Mouse (Mus musculus): ENCODE results near the gene C1qtnf4. TPM values are rescaled to one million over a fixed set of nuclear protein-coding genes. Genes with fewer than 3 reads are reported as not detected.

C1qtnf4 gene
- total RNA-seq, 4 experiments from 2014 or later: 2.6 to 4.9 (median 3.5) TPM

DNA sequence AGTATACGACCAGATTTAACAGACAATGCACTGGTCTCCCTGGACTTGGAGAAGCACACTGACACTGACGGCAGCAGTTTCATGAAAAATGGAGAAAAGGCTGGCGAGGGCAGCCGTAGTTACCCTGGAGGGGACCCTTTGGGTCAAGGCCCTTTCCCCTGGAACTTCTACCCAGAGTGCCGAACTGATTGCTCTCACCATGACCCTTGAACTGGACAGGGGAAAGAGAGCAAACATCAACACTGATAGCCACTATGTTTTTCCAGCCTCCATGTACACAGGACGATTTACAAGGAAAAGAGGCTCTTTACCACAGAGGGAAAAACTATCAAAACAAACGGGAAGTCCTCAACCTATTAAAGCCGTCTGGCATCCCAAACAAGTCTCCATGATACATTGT is 46.2 kb downstream of the C1qtnf4 start:
- no peak for DNase-seq (ENCODE audit: low spot score)

- no peak for DNase-seq (ENCODE audit: low spot score)
These were observed 46.6 kb downstream of the C1qtnf4 start for GRCm38 (mm10) chr2:90932273-90932672.

- no peak for DNase-seq (ENCODE audit: low spot score)
These were observed 52.7 kb downstream of the C1qtnf4 start for GRCm38 (mm10) chr2:90938362-90938761.

- no peak for DNase-seq (ENCODE audit: low spot score)
These were observed 54.1 kb downstream of the C1qtnf4 start for GRCm38 (mm10) chr2:90939750-90940149.

Other genes with a start within 250 kb of the C1qtnf4 start
- gene Nup160, start 208.6 kb upstream of the C1qtnf4 start, total RNA-seq (2022): 10 to 100 TPM in 3 of 4 experiments, 1 to 10 TPM in 1; 9.6 to 14.1 (median 13.6) TPM
- gene Fnbp4, start 140.5 kb upstream of the C1qtnf4 start, total RNA-seq (2022): 10 to 100 TPM; 11.1 to 18.2 (median 14.5) TPM
- gene Agbl2, start 103.1 kb upstream of the C1qtnf4 start, total RNA-seq (2022): 1 to 10 TPM; 1.0 to 2.4 (median 1.6) TPM
- 100 to 1,000 TPM; 165 to 183 (median 182) TPM for gene Mtch2, start 38.7 kb upstream of the C1qtnf4 start, total RNA-seq (2022)
- 10 to 100 TPM; 21.7 to 28.3 (median 24.5) TPM for gene Kbtbd4, start 18.9 kb downstream of the C1qtnf4 start, total RNA-seq (2022)
- 1,000 to 10,000 TPM in 1 of 4 experiments, 100 to 1,000 TPM in 3; 876 to 1,074 (median 969) TPM for gene Ndufs3, start 19.0 kb downstream of the C1qtnf4 start, total RNA-seq (2022)
- gene Celf1, start 54.5 kb downstream of the C1qtnf4 start, total RNA-seq (2022): 10 to 100 TPM; 68.9 to 76.7 (median 74.4) TPM
- gene Rapsn, start 149.8 kb downstream of the C1qtnf4 start, total RNA-seq (2022): 10 to 100 TPM; 15.4 to 19.4 (median 16.4) TPM
- 100 to 1,000 TPM; 192 to 274 (median 220) TPM for gene Psmc3, start 168.1 kb downstream of the C1qtnf4 start, total RNA-seq (2022)
- gene Slc39a13, start 184.6 kb downstream of the C1qtnf4 start, total RNA-seq (2022): 10 to 100 TPM; 19.0 to 26.0 (median 23.6) TPM
- gene Spi1, start 196.5 kb downstream of the C1qtnf4 start, total RNA-seq (2022): 1 to 10 TPM; 2.8 to 6.1 (median 3.2) TPM
- gene Mybpc3, start 232.3 kb downstream of the C1qtnf4 start, total RNA-seq (2022): 1,000 to 10,000 TPM; 1,514 to 2,177 (median 1,722) TPM

Data from heart, adult 8-10 months (tissue).